In the genomic region with DNA sequence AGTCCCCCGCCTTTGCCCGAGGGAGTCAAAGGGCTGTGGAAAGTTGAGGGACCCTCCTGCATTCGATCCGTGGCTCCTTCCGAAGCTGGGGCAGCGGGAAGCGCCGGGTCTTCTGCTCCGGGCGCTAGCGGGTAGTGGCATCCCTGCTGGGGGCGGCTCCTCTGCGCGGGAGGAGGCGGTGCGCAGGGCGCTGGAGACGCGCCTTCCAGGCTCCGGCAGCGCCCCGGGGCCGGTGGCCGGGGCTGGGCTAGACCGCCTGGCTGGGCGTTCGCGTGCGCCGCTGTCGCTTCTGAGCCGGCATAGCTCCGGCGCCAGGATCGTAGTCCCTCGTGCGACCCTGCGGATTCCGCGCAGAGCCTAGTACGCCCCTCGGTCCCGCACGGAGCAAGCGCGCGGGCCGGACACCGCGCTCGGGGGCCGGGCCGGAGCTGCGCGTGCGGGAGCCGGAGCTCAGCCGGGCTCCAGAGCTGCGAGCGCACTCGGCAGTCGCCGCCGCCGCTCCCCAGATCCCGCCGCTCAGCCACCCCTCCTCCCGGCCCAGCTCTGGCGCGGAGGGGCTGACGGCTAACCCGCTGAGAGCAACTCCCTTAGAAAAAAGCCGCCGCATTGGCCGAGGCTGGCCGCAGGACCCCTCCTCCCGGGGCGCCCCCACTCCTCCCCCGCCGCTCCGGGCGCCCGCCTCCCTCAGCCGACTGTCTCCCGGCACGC, we compare ENCODE assay signal across 9 mouse cellular contexts. TPM values are rescaled to one million over a fixed set of nuclear protein-coding genes. Genes with fewer than 3 reads are reported as not detected.
A peak's percentile ranks its signal among the peaks of the same experiment; 100 is the strongest.
DNase-seq lines count a peak whose midpoint lies in the region; ATAC-seq lines count a peak whose summit lies in the region.
"Had no signal": no experiment of that assay in that cellular context is flagged by ENCODE, and none has a peak within 500 bp of the region (broad histone marks: within the 10 kb centered on the region; RNA-seq: fewer than 3 reads in every experiment).

A gene (plus strand): TSS at position 236 of the 708 bp plus-strand sequence.

- peak within 1 kb of the TSS; percentile 81 for H3K4me3 ChIP-seq in hindbrain, embryonic 14.5 days (replicated peaks; ENCODE audit: low read length)
- H3K4me3 ChIP-seq in midbrain, embryonic 10.5 days, result peak within 1 kb of the TSS; percentile 74
- H3K4me3 ChIP-seq in stomach, embryonic 15.5 days (replicated peaks), result peak within 1 kb of the TSS; percentile 64

- intact Hi-C loops in left cerebral cortex, postnatal 4 days (cut with DNase I), result loop anchor here (10.0 kb wide), 2 partner anchors 518 to 688 kb away; no protein-coding TSS in a partner anchor

- peak; percentile 21 for DNase-seq in layer of hippocampus, adult 11-12 months (ENCODE audit: low spot score)
- DNase-seq in layer of hippocampus, adult 9-10 months (ENCODE audit: low spot score), result no peak
- peak; percentile 53 to 58 for DNase-seq in cerebellum, postnatal 25 days
- DNase-seq in gastrocnemius, adult 18-20 months (ENCODE audit: low spot score), result peak; percentile 56
- DNase-seq in hindbrain, embryonic 14.5 days (ENCODE audit: low spot score), result peak; percentile 48
- peak; percentile 56 for DNase-seq in left cerebral cortex, postnatal 4 days
- peak; percentile 82 for DNase-seq in midbrain, embryonic 10.5 days (ENCODE audit: low spot score)

- H3K9me3 ChIP-seq in hindbrain, embryonic 14.5 days (ENCODE audit: control insufficient read depth, low read length), result no peaks in the 10 kb centered on the region
- H3K9me3 ChIP-seq in midbrain, embryonic 10.5 days (replicated peaks), result no peaks in the 10 kb centered on the region
- no peaks in the 10 kb centered on the region for H3K9me3 ChIP-seq in stomach, embryonic 15.5 days

- peak within 1 kb of the TSS; percentile 88 for H3K9ac ChIP-seq in hindbrain, embryonic 14.5 days
- peak within 1 kb of the TSS; percentile 46 for H3K9ac ChIP-seq in stomach, embryonic 15.5 days

- WGBS in hindbrain, embryonic 14.5 days, result under 1% methylated on average over 77 of the region's 86 CpGs
- WGBS in midbrain, embryonic 10.5 days, result under 1% methylated on average over 85 of the region's 86 CpGs
- under 1% methylated on average over 84 of the region's 86 CpGs for WGBS in stomach, embryonic 15.5 days

- H3K4me1 ChIP-seq in hindbrain, embryonic 14.5 days (replicated peaks; ENCODE audit: control insufficient read depth, insufficient read depth, low read length), result peaks cover 8% of the 10 kb centered on the region; the same call in 1 of the 2 replicates
- peaks cover 21% of the 10 kb centered on the region for H3K4me1 ChIP-seq in midbrain, embryonic 10.5 days
- peaks cover 6% of the 10 kb centered on the region; the same call in 1 of the 2 replicates for H3K4me1 ChIP-seq in stomach, embryonic 15.5 days

- peak; percentile 86 for ATAC-seq in hindbrain, embryonic 14.5 days (ENCODE audit: low FRiP score)
- ATAC-seq in stomach, embryonic 15.5 days (ENCODE audit: insufficient read depth, low FRiP score, low read depth), result peak; percentile 87

- H3K27ac ChIP-seq in hindbrain, embryonic 14.5 days, result peak within 1 kb of the TSS; percentile 85
- peak within 1 kb of the TSS; percentile 85 for H3K27ac ChIP-seq in midbrain, embryonic 10.5 days (replicated peaks)
- H3K27ac ChIP-seq in stomach, embryonic 15.5 days, result peak within 1 kb of the TSS; percentile 54

- peaks cover 48% of the 10 kb centered on the region for H3K27me3 ChIP-seq in hindbrain, embryonic 14.5 days (ENCODE audit: control insufficient read depth, insufficient read depth, low read length)
- peaks cover 89% of the 10 kb centered on the region for H3K27me3 ChIP-seq in midbrain, embryonic 10.5 days (ENCODE audit: low read depth, poor library complexity, severe bottlenecking)
- peaks cover 34% of the 10 kb centered on the region for H3K27me3 ChIP-seq in stomach, embryonic 15.5 days (replicated peaks)
- H3K27me3 ChIP-seq: CH12.LX had no signal

- H3K4me2 ChIP-seq in hindbrain, embryonic 14.5 days (replicated peaks), result peak within 1 kb of the TSS; percentile 92
- H3K4me2 ChIP-seq in stomach, embryonic 15.5 days, result peak within 1 kb of the TSS; percentile 97

- H3K36me3 ChIP-seq in hindbrain, embryonic 14.5 days (replicated peaks; ENCODE audit: control insufficient read depth, insufficient read depth), result no peaks in the 10 kb centered on the region
- no peaks in the 10 kb centered on the region for H3K36me3 ChIP-seq in midbrain, embryonic 10.5 days
- no peaks in the 10 kb centered on the region for H3K36me3 ChIP-seq in stomach, embryonic 15.5 days

RNA-seq across cellular contexts. Expression of the gene that starts here (rescaled TPM):
- 1 to 10 TPM; 2.3 to 3.8 TPM for total RNA-seq in gastrocnemius, adult 18-20 months (2021)
- 8.4 and 9.9 TPM in 2 replicates for polyA plus RNA-seq in hindbrain, embryonic 14.5 days (2014; fragmentation: Nextera tagmentation; extraction: Ambion mirVana)
- 1 to 10 TPM; 4.9 to 7.5 TPM for total RNA-seq in left cerebral cortex, postnatal 4 days (2021)
- 0.72 and 1.6 TPM in 2 replicates for polyA plus RNA-seq in midbrain, embryonic 10.5 days (2016; fragmentation: Nextera tagmentation; extraction: Ambion mirVana)
- 5.8 and 7.3 TPM in 2 replicates for polyA plus RNA-seq in stomach, embryonic 15.5 days (2015; fragmentation: Nextera tagmentation; extraction: Ambion mirVana)
